Mouse (Mus musculus) thymus, postnatal 14 days (tissue): ENCODE data around the gene Ints5.
A peak's percentile ranks its signal among the peaks of the same experiment; 100 is the strongest.
"Not testable (repeated sequence)": the region's sequence is repeated elsewhere in the genome, so short reads cannot be mapped to it uniquely, and the experiment has no call there.

Source experiments
- DNase-seq: peaks from one replicate; pipeline ENCODE4 v3.0.0; 2021

Gene Ints5

DNA sequence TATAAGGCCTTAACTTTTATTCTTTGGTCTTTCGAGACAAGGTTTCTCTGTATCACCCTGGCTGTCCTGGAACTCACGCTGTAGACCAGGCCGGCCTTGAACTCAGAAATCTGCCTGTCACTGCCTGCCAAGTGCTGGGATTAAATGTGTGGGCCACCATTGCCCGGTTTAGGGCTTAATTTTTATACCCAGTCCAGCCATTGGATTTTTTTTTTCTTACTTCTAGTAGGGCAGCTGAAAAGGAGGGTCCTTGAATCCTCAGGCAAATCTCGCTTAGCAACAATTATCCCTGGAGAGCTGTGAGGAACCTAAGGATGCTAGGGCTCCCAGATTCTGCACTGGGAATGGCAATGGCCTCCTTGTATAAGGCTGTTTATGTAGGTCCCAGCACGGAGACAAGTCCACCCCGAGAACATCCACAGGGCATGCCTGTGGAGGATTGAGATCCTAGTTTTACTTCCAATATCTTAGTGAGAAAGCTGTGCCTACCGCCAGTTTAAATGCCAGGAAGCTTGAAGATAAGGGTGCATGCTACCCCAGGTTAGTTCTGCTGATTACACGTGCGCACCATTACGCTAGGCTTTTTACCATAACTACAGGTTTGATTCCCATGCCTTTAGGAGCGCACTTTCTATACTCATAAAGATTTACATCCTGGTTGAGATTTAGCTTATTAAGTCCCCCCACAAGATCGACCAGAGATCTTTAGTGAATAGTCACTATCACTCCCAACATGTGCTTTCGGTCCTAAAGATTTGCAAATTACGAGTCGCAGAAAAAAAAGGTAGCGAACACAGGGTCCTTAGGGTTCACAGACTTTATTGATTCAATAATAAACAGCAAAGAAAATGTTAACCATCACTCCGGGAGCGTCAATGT is 5.0 kb upstream of the Ints5 start:
- DNase-seq = no peak

DNA sequence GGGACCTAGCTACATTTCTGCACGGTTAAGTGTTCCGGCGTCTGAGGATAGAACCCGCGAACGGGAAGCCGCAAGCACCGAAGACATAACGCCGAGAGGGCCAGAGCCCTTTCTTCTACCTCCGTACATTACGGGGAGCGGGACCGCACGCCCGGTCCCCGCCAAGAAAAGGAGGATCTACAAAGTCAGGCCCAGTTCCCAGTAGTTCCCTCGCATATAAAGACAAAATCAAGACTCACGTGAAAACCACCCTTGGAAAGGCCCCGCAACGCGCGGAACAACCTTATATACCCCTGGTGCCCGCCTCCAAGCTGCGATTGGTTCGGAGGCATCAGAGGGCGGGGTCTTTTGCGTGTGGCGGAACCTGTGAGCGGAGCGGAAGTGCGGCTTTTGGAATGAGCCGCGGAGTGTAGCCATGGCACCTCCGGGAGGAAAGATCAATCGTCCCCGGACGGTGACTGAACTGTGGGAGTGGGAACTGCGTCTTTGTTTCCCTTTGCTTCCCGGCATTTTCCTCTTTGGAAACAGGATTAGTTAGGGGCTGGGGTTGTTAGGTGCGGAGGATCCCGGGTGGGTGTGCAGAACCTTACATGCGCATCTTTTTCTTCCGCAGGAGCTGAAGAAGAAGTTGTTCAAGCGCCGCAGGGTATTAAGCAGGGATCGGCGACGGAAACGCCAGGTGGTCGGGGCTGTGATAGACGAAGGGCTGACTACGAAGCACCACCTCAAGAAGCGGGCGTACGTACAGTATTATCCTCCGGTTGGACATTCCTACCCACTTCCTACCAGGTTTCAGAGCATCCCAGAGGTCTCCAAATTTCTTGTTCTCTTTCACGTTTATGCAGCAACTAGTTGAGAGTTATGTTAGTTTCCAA is 4.1 kb upstream of the Ints5 start, which contains the start of the genes 1810009A15Rik and Gm49416:
1810009A15Rik (plus strand) TSS at position 343 of the 875 bp plus-strand sequence.
Gm49416 (plus strand) TSS at position 416 of the 875 bp plus-strand sequence.
- DNase-seq = peak; percentile 97

DNA sequence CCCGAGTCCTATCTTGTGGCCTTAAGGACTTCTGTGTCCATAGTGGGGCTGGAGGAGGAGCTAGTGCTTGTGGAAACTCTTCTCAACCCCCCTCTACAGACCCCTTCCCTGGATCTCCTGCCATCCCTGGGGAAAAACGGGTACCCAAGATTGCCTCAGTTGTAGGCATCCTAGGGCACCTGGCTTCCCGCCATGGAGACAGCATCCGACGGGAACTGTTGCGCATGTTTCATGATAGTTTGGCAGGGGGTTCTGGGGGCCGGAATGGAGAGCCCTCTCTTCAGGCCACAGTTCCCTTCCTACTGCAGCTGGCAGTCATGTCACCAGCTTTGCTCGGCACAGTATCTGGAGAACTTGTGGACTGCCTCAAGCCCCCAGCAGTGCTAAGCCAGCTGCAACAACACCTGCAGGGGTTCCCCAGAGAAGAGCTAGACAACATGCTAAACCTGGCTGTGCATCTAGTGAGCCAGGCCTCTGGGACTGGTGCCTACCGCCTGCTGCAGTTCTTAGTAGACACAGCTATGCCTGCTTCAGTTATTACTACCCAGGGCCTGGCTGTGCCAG is 2.7 kb downstream of the Ints5 start:
- no peak for DNase-seq

DNA sequence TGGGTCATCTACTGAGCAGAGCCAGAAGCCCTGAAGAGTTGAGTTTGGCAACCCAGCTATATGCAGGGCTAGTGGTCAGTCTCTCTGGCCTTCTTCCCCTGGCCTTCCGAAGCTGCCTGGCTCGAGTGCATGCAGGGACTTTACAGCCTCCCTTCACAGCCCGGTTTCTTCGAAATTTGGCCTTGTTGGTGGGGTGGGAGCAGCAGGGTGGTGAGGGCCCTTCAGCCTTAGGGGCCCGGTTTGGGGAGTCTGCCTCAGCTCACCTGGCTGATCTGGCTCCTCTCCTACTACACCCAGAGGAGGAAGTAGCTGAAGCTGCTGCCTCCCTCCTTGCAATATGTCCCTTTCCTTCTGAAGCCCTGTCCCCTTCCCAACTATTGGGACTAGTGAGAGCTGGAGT is 3.4 kb downstream of the Ints5 start:
- not testable (repeated sequence) for DNase-seq

DNA sequence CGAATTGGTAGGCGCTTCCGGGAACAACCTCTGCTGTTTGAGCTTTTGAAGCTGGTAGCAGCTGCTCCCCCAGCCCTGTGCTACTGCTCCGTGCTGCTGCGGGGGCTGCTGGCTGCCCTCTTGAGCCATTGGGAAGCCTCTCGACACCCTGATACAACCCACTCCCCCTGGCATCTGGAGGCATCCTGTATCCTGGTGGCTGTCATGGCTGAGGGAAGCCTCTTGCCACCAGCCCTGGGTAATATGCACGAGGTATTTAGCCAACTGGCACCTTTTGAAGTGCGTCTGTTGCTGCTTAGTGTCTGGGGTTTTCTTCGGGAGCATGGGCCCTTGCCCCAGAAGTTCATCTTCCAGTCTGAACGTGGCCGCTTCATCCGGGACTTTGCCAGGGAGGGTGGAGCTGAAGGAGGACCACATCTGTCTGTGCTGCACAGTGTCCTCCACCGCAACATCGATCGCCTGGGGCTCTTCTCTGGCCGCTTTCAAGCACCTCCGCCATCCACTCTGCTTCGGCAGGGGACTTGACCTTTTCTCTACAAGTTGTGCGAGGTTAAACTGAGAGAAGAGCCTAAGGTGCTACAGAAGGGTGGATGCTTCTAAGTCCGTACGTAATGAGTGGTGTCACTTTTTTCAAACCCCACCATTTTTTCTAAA is 4.5 kb downstream of the Ints5 start:
- peak; percentile 37 for DNase-seq

DNA sequence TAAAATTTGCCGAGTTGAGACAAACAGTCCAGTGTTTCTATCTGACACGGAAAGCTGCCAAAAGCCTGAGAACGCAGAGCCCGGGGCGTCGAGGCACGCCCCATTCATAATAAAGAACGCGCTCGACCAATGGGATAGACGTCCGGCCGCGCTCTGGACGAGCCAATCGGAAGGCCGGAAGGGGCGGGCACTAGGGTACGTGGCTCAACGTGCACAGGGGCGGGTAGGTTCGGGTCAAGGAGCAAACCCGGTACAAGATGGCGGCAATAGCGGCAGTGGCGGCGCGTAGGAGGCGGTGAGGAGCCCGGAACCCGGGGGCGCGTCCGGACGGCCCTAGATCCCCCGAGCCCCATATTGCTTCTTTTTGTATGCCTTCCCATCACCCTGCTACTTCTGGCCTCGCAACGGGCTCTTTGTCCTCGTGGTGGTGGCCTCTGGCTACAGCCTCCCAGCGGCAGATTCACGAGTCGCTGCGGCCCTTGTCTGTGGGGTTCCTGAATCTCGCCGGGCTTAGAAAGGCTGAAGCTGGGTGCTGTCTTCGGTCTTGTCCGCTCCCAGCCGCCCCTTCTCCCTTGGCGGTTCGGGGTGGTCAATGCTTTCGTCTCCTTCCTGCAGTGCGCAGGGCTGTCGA is 5.2 kb downstream of the Ints5 start, which contains the start of gene Ganab:
Ganab (plus strand) TSS at position 207 of the 631 bp plus-strand sequence.
- DNase-seq = peak; percentile 96

DNA sequence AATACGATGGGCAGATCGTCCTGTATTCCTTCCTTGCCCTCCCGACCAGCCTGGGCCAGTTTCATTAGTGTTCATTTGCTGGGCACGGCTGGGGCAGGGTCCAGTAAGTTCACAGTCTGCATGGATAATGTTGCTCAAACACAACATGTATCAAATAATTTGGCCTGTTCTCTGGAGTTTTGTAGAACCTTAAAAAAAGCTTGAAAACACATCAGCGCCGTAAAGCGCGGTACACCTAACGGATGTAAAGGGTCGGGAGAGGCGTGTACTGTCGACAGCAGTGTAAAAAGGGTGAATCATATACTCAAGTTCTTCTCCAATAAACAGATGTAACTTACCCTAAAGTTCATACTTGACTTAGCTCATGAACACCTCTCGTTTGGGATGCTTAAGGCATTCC is 5.8 kb downstream of the Ints5 start:
- peak; percentile 31 for DNase-seq

DNA sequence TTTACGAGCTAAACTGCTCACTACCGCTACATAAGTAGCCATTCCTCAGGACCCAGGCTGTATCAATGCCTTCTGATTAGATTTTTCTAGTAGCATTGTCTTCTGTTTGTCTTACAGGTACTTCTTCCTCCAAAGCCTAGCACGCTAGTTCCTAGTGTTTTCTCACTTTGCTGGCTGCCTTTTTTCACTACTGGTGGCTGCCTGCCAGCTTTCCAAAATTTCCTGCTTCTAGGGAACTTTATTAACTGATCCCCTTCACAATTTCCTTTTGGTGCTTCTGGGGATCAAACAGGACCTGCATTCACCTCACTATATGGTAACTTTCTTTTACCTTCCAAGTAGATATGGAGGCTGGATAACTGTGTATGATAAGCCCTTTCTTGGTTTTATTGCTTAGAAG is 6.3 kb downstream of the Ints5 start:
- no peak for DNase-seq

DNA sequence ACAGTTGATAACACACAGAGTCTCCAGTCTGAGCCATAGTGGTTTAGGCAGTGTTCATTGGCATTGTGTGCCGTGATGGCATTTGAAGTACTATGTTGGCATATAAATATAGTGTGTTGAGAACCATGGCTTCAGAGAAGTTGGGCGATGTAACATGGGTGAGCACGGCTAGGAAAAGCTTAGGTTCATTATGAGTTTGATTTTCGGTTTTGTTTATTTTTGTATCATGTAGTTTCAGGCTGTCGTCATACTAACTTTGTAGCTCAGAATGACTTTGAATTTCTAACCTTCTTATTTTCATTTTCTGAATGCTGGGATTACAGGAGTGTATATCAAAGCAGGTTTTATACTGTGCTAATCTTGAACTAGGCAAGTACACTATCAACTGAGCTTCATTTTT is 10.6 kb downstream of the Ints5 start:
- no peak for DNase-seq

DNA sequence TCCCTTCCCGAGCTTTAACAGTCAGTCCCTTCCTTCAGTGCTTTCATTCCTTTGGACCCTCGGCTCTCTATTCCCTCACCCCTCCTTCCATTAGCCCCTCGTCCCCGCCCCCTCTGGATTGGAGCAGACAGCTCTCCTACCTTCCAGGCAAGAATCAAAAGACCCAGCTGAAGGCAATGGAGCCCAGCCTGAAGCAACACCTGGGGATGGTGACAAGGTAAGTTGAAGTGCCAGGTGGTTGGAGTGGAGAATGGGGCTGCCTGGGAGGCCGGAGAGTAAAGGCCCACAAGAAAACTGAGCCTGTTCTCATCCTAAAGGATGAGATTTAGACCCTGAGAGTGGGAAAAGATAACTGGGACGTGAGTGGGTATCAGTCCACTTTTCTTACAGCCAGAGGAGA is 15.7 kb downstream of the Ints5 start:
- DNase-seq = no peak

DNA sequence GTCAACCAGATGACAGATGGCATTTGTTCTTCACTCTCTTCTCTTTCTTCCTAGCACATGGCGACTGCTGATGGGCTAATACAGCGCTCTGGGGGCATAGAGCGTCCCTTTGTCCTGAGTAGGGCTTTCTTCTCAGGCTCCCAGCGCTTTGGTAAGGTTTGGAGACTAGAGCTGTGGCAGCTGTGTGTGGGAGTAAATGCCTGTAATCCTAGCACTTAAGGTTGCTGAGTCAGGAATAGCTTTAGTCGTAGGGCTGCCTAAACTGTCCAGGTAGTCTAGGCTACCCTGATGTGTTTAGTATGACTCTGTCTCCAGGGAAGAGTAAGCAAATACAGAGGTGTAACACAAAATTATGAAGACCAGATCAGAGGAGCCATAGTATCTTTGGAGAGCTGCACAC is 19.0 kb downstream of the Ints5 start:
- DNase-seq = no peak

DNA sequence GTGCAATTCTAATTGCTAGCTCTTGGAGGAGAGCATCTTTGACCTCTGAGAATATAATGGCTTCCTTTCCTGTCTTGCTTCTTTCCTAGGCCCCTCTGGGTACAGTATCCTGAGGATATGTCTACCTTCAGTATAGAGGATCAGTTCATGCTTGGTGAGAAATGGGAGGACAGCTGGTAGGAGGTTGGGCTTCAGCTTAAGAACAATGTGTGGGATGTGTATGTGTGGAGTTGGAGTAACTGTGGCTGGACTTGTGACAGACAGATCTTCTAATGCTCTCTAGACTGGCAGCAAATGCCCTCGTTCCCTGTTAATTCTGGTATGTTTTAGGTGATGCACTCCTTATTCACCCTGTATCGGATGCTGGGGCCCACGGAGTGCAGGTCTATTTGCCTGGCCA is 21.4 kb downstream of the Ints5 start:
- DNase-seq = no peak

DNA sequence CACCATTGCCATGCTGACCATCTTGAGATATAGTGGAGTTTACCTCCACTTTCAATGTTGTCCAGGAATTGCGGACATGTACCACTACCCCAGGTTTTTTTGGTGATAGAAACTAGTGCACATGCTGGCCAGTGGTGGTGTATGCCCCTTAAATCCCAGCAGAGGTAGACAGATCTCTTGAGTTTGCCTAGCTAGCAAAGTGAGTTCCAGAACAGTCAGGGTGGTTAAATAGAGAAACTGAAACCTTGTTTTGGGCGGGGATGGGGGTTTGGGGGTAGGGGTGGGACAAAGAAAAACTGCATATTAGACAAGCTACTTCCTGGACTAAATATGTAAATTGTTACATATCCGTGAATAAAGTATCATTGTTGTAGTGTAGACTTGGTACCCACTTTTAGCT is 26.2 kb downstream of the Ints5 start:
- no peak for DNase-seq

DNA sequence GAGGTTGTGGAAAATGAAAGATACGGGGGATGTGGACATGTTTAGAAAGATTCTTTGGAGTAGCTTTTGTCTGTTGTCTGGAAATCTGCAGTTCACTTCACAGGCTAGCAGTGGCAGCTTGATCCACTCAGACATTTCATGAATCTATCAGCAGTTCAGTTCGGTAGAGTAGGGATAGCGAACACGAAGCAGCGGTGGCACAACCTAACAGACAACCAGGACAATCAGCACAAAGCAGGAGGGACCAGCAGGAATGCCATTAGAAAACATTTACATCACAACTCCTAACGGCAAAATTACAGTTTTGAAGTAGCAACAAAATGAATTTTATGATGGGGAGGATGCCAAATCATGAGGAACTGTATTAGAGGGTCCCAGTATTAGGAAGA is 26.9 kb downstream of the Ints5 start:
- no peak for DNase-seq

DNA sequence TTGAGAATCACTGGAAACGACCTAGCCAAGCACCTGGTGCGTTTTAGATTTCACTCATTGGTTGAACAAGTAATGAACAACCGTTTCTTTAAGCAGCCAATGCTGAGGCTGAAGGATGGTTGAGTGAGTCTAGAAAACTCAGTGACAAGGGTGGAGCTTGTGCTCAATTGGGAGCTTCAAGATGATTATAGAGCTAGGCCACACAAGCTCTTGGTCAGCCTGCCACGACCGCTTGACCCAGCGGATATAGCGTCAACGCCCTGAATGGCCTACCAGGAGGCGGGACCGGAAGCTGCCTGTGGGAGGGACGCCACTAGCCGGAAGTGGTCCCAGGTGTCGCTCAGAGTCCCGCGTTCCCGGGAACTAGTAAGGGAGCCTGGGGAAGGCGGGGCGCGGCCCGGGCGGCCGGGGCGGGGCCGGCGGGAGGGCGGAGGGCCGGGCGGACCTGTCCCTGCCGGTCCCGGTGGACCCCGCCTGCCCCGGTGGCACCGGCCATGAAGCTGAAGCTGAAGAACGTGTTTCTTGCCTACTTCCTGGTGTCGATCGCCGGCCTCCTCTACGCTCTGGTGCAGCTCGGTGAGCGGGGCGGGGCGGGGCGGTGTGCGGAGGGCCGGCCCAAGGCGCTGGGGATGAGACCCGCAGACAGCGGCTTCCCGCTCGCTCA is 27.4 kb downstream of the Ints5 start, which contains the start of gene B3gat3:
B3gat3 (plus strand) TSS at position 302 of the 664 bp plus-strand sequence.
- DNase-seq = peak; percentile 85

DNA sequence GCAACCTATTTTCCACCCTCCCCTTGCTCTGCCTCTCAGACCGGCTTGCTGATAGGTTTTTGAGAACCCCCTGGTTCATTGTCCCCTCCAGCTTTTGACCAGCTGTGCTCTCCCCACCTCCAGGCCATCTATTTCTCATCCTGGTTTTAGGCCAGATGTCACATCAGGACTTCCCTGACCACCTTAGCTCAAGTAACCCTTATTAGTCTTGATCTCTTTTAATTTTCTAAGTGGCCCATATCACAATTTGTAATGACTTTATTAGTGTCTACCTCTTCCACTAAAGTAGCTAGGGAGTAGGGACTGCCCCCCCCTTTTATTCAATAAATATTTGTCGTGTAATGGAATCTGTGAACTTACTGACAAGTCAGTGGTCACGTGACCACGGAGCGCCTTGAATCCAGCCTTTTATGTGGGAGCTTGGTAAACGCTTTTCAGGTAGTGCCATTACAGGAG is 28.1 kb downstream of the Ints5 start:
- DNase-seq = peak; percentile 39

DNA sequence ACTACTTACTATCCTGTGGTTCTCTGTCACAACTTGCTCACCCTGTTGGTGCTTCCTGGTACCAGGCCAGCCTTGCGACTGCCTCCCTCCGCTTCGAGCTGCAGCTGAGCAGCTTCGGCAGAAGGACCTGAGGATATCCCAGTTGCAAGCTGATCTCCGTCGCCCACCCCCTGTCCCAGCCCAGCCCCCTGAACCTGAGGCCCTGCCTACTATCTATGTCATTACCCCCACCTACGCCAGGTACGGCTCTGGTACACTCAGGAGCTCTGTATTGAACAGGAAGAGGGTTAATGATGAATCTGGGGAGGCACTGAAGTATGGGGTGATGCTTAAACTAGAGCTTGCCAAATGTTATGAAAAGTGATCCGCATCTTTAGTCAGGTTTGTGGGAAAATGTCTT is 28.9 kb downstream of the Ints5 start:
- no peak for DNase-seq

DNA sequence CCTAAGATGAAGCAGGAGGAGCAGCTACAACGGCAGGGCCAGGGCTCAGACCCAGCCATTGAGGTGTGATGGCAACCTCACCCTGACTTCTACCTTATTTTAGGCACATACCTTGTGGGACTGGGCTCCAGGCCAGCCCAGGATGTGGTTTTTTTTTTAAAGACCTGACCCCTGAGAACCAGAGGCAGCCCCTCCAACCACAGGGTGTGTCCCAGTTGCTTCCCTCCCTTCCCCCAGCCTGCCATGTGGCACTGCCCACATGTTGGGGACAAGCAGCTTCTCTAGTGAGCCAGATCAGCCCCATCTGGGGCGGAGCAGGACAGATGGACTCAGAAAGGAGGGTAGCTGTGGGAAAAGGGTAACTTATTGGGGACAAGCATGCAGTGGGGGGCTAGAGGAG is 34.0 kb downstream of the Ints5 start:
- no peak for DNase-seq

DNA sequence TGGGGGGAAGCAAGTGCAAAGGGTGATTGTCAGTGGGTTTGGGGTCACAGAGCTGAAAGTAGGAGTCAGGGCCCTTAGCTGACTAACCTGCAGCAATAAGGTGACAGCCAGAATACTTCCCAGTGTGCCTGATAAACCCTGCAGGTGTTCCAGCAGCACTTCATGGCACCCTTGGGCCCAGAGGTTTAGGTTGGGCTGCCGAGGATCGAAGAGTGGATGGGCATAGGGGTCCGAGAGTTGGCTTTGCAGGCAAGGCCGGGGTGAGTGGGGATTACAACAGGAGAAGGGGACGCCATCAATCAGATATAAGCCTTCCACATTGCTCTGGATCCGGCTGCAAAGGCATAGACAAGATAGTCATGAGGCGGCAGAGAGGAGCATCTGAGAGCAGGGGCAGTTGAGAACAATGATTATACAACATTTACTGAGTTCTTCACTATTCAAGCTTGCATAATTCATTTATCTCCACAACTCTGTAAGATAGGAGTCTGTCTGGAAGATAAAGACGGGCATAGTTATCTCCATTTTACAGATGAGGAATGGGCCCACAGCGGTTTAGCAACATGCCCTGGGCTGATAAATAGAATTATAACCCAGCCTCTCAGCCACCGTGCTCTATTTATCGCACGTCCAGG is 35.2 kb downstream of the Ints5 start:
- DNase-seq = no peak

DNA sequence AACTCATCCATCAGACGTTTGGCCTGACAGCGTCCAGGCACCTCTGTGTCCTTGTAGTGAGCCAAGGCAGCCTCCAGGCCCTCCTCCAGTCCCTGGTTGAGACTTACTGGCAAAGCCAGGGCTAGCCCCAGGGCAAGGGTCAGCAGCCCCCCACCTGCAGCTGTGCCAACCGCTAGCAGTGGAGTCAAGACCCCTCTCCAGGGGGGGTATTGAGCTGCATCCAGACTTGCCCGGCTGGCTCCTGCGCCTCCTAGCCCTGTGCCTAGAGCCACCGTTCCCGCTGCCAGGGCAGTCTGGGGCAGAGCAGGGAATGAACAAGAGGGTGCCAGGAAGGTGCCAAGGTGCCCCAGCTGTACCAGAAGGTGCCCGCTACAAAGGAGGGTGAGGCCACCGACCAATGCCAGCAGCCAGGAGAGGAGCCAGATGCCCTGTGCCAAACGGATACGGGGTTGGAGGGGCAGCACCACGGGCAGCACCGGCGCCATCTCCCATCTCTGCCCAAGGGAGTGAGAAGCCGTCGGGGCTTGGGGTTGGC is 36.0 kb downstream of the Ints5 start:
- no peak for DNase-seq
